9 mouse cellular contexts compared by ENCODE assay signal in the genomic region with DNA sequence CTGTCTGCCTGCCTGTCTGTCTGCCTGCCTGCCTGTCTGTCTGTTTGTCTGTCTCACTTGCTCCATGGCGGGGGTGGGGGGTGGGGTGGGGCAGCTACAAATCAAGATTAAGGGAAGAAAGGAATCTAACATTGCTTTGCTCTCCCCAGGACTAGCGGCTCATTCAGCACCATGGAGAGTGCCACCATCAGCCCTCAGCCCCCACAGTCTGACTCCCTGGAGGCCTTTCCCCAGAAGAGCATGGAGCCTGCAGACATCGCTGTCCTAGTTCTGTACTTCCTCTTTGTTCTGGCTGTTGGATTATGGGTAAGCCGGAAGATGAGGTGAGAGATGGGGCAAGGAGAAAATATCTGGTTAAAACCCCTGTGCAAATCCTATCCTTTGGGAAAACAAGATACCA. TPM values are rescaled to one million over a fixed set of nuclear protein-coding genes. Genes with fewer than 3 reads are reported as not detected.
DNase-seq lines count a peak whose midpoint lies in the region; ATAC-seq and TF ChIP-seq lines count a peak whose summit lies in the region.
"Had no signal": no experiment of that assay in that cellular context is flagged by ENCODE, and none has a peak within 500 bp of the region (broad histone marks: within the 10 kb centered on the region; RNA-seq: fewer than 3 reads in every experiment).

No protein-coding gene starts in this region.

- peak; percentile 80 to 82 for DNase-seq in kidney, postnatal 4 days
- DNase-seq in MEL (ENCODE audit: low read depth, low spot score): peak; percentile 75
- peak; percentile 47 for DNase-seq in adrenal gland, postnatal 25 days
- DNase-seq in lung, postnatal 36 days: peak; percentile 4
- no peak for DNase-seq in frontal cortex, postnatal 14 days (ENCODE audit: low spot score in 2 of 2)
- no peak for DNase-seq in MN1 (ENCODE audit: low spot score)
- DNase-seq in layer of hippocampus, adult 11-12 months (ENCODE audit: low spot score): no peak

- no peaks in the 10 kb centered on the region for H3K4me1 ChIP-seq in kidney, embryonic 16.5 days (ENCODE audit: insufficient read depth, low read length)
- H3K4me1 ChIP-seq in MEL (ENCODE audit: control insufficient read depth in 1 of 2, insufficient read depth in 2 of 2, low read length in 2 of 2): no peaks in the 10 kb centered on the region
- H3K4me1 ChIP-seq: neural tube, embryonic 12.5 days had no signal

- no peaks in the 10 kb centered on the region for H3K27me3 ChIP-seq in kidney, embryonic 16.5 days (ENCODE audit: insufficient read depth, low read length)
- peaks cover 0 to 5% of the 10 kb centered on the region in 2 experiments; a peak in 2 of 4 replicates for H3K27me3 ChIP-seq in MEL (ENCODE audit: control insufficient read depth in 1 of 2, insufficient read depth in 2 of 2, low read length in 2 of 2)
- H3K27me3 ChIP-seq: neural tube, embryonic 12.5 days had no signal

- H3K27ac ChIP-seq in kidney, embryonic 16.5 days (ENCODE audit: low read length): no peak overlapping the region
- H3K27ac ChIP-seq in MEL (ENCODE audit: control insufficient read depth, low read depth, low read length): no peak overlapping the region
- H3K27ac ChIP-seq: neural tube, embryonic 12.5 days had no signal

- no peak for TF ChIP-seq CTCF in MEL (IDR thresholded peaks at IDR 0.05 in 2 of 3, conservative IDR thresholded peaks at IDR 0.05 in 1 of 3; ENCODE audit: control insufficient read depth in 1 of 3, insufficient read depth in 1 of 3, low read depth in 2 of 3, low read length in 3 of 3, poor library complexity in 1 of 3, severe bottlenecking in 1 of 3)

- no peak overlapping the region for H3K4me3 ChIP-seq in kidney, embryonic 16.5 days (ENCODE audit: low read length)
- H3K4me3 ChIP-seq in MEL (ENCODE audit: control insufficient read depth in 1 of 2, insufficient read depth in 1 of 2, low read depth in 2 of 2, low read length in 2 of 2): no peak overlapping the region
- H3K4me3 ChIP-seq: neural tube, embryonic 12.5 days had no signal

- H3K4me2 ChIP-seq in kidney, embryonic 16.5 days (replicated peaks; ENCODE audit: low read depth, low read length): no peak overlapping the region
- H3K4me2 ChIP-seq: neural tube, embryonic 12.5 days had no signal

- no peak for TF ChIP-seq POLR2A in MEL (IDR thresholded peaks at IDR 0.05; ENCODE audit: control insufficient read depth in 1 of 2, insufficient read depth in 1 of 2, low read depth in 1 of 2, low read length in 2 of 2, poor library complexity in 1 of 2)

- H3K9ac ChIP-seq in kidney, embryonic 16.5 days (replicated peaks; ENCODE audit: low read length): no peak overlapping the region
- no peak overlapping the region for H3K9ac ChIP-seq in MEL (ENCODE audit: control insufficient read depth, low read depth, low read length, poor library complexity, severe bottlenecking)
- H3K9ac ChIP-seq: neural tube, embryonic 12.5 days had no signal

- 21% methylated on average over 4 of the region's 4 CpGs for WGBS in kidney, embryonic 16.5 days

- TF ChIP-seq EP300 in MEL (IDR thresholded peaks at IDR 0.05; ENCODE audit: low read depth in 1 of 2, low read length in 2 of 2): no peak

- no peaks in the 10 kb centered on the region for H3K36me3 ChIP-seq in kidney, embryonic 16.5 days (ENCODE audit: insufficient read depth, low read length)
- H3K36me3 ChIP-seq in MEL (ENCODE audit: control insufficient read depth in 1 of 2, insufficient read depth in 2 of 2, low read length in 2 of 2): no peaks in the 10 kb centered on the region
- H3K36me3 ChIP-seq: neural tube, embryonic 12.5 days had no signal

- no peak for TF ChIP-seq RAD21 in MEL (IDR thresholded peaks at IDR 0.05; ENCODE audit: low read depth, low read length)

- ATAC-seq in kidney, embryonic 16.5 days (ENCODE audit: low FRiP score, low TSS enrichment): no peak

- no peaks in the 10 kb centered on the region for H3K9me3 ChIP-seq in kidney, embryonic 16.5 days (ENCODE audit: low read length)
- no peaks in the 10 kb centered on the region for H3K9me3 ChIP-seq in MEL (replicated peaks; ENCODE audit: insufficient read depth, low read length)
- H3K9me3 ChIP-seq: neural tube, embryonic 12.5 days had no signal

- no peaks in the 10 kb centered on the region for H3K79me2 ChIP-seq in MEL (ENCODE audit: control insufficient read depth, insufficient read depth, low read length, poor library complexity)

TF ChIP-seq in MEL, 35 proteins besides CTCF, POLR2A, EP300 and RAD21:
- TF ChIP-seq NRF1 (IDR thresholded peaks at IDR 0.05; ENCODE audit: insufficient read depth, low read depth, low read length, poor library complexity, severe bottlenecking): no peak
- no peak for TF ChIP-seq USF2 (IDR thresholded peaks at IDR 0.05; ENCODE audit: borderline replicate concordance in 1 of 2, insufficient read depth in 1 of 2, low read depth in 1 of 2, low read length in 2 of 2)
- TF ChIP-seq SIN3A (IDR thresholded peaks at IDR 0.05; ENCODE audit: low read length): 0 out of 2 replicates have a peak, but pooled peaks have one; percentile 36
- no peak for TF ChIP-seq POLR2AphosphoS2 (IDR thresholded peaks at IDR 0.05; ENCODE audit: low read length)
- TF ChIP-seq MAX (IDR thresholded peaks at IDR 0.05; ENCODE audit: low read length): no peak
- TF ChIP-seq TAL1 (IDR thresholded peaks at IDR 0.05; ENCODE audit: low read length): no peak
- TF ChIP-seq KAT2A (conservative IDR thresholded peaks at IDR 0.05; ENCODE audit: low read depth, low read length): no peak
- TF ChIP-seq HCFC1 (IDR thresholded peaks at IDR 0.05; ENCODE audit: low read depth, low read length): no peak
- peak; percentile 24; the same call in 1 of the 2 replicates for TF ChIP-seq MXI1 (IDR thresholded peaks at IDR 0.05; ENCODE audit: low read depth, low read length)

RNA-seq across cellular contexts. Expression of gene Slc5a11, which starts 20.9 kb away (rescaled TPM):
- 5.0 and 5.8 TPM in 2 replicates for polyA plus RNA-seq in kidney, embryonic 16.5 days (2015; fragmentation: Nextera tagmentation; extraction: Ambion mirVana)
- not detected in 2 replicates for total RNA-seq in MEL (2012; rRNA removed)
- not detected for polyA plus RNA-seq in MEL (2012; ENCODE audit: insufficient read depth in 1 of 2, insufficient read length in 2 of 2, low read depth in 1 of 2, low replicate concordance in 2 of 2, missing spikeins in 1 of 2)
- not detected in 2 replicates for total RNA-seq in adrenal gland, postnatal 25 days (2021)

Comparison
In these comparisons a context has a peak if more than half of its experiments do, and no peak if none do; other contexts are left out.
1. DNase-seq: peak in kidney, postnatal 4 days (2 of 2), MEL (single experiment), adrenal gland, postnatal 25 days (single experiment) and lung, postnatal 36 days (single experiment); none in frontal cortex, postnatal 14 days (0 of 2), MN1 (single experiment) and layer of hippocampus, adult 11-12 months (single experiment).